Mouse (Mus musculus): ENCODE measurements around the gene 1810009A15Rik. TPM values are rescaled to one million over a fixed set of nuclear protein-coding genes. Genes with fewer than 3 reads are reported as not detected.
A peak's percentile ranks its signal among the peaks of the same experiment; 100 is the strongest.

The 1810009A15Rik gene
- polyA plus RNA-seq, 1 experiment from 2014 or later, result 80.7 TPM

GRCm38 (mm10) chr19:8920073-8920736, 31.6 kb downstream of the 1810009A15Rik start, which contains the start of gene B3gat3:
TSS of gene B3gat3 (plus strand) at chr19:8920374.
- DNase-seq (ENCODE audit: low spot score), result peak; percentile 77

- DNase-seq (ENCODE audit: low spot score), result peak; percentile 61
These were observed 32.2 kb downstream of the 1810009A15Rik start for GRCm38 (mm10) chr19:8920836-8921291.

GRCm38 (mm10) chr19:8921741-8922140, 33.1 kb downstream of the 1810009A15Rik start:
- no peak for DNase-seq (ENCODE audit: low spot score)

- DNase-seq (ENCODE audit: low spot score), result no peak
These were observed 38.1 kb downstream of the 1810009A15Rik start for GRCm38 (mm10) chr19:8926766-8927165.

- DNase-seq (ENCODE audit: low spot score), result no peak
These were observed 39.4 kb downstream of the 1810009A15Rik start for GRCm38 (mm10) chr19:8927891-8928525.

GRCm38 (mm10) chr19:8928689-8929223, 40.1 kb downstream of the 1810009A15Rik start:
- no peak for DNase-seq (ENCODE audit: low spot score)

GRCm38 (mm10) chr19:8929224-8930088, 40.8 kb downstream of the 1810009A15Rik start, which contains the start of the genes Rom1 and Eml3:
TSS of gene Rom1 (minus strand) at chr19:8929356.
TSS of gene Eml3 (plus strand) at chr19:8929552.
- DNase-seq (ENCODE audit: low spot score), result peak; percentile 87

GRCm38 (mm10) chr19:8930117-8930516, 41.5 kb downstream of the 1810009A15Rik start:
- DNase-seq (ENCODE audit: low spot score), result no peak

GRCm38 (mm10) chr19:8930771-8931170, 42.1 kb downstream of the 1810009A15Rik start:
- no peak for DNase-seq (ENCODE audit: low spot score)

GRCm38 (mm10) chr19:8936736-8937135, 48.1 kb downstream of the 1810009A15Rik start:
- DNase-seq (ENCODE audit: low spot score), result no peak

Small RNAs within 50 kb of the gene (microRNA-seq; reads per million reads assigned to microRNA genes)
- not detected for gene Mir5136 (ENCODE audit: borderline number of aligned reads)

Other genes with a start within 250 kb of the 1810009A15Rik start
- gene Chrm1, start 225.1 kb upstream of the 1810009A15Rik start, polyA plus RNA-seq (2015; fragmentation: Nextera tagmentation; extraction: Ambion mirVana), result 0.04 and 0.05 TPM in 2 replicates
- 122 and 131 TPM in 2 replicates for gene Slc3a2, start 165.5 kb upstream of the 1810009A15Rik start, polyA plus RNA-seq (2015; fragmentation: Nextera tagmentation; extraction: Ambion mirVana)
- 101 and 103 TPM in 2 replicates for gene Wdr74, start 153.0 kb upstream of the 1810009A15Rik start, polyA plus RNA-seq (2015; fragmentation: Nextera tagmentation; extraction: Ambion mirVana)
- gene 1700092M07Rik, start 148.1 kb upstream of the 1810009A15Rik start, polyA plus RNA-seq (2015; fragmentation: Nextera tagmentation; extraction: Ambion mirVana), result 0.79 and 0.84 TPM in 2 replicates
- 108 and 114 TPM in 2 replicates for gene Stx5a, start 147.4 kb upstream of the 1810009A15Rik start, polyA plus RNA-seq (2015; fragmentation: Nextera tagmentation; extraction: Ambion mirVana)
- 182 and 200 TPM in 2 replicates for gene Nxf1, start 131.8 kb upstream of the 1810009A15Rik start, polyA plus RNA-seq (2015; fragmentation: Nextera tagmentation; extraction: Ambion mirVana)
- 205 and 223 TPM in 2 replicates for gene Tmem223, start 117.9 kb upstream of the 1810009A15Rik start, polyA plus RNA-seq (2015; fragmentation: Nextera tagmentation; extraction: Ambion mirVana)
- 154 and 166 TPM in 2 replicates for gene Tmem179b, start 114.4 kb upstream of the 1810009A15Rik start, polyA plus RNA-seq (2015; fragmentation: Nextera tagmentation; extraction: Ambion mirVana)
- gene Taf6l, start 102.4 kb upstream of the 1810009A15Rik start, polyA plus RNA-seq (2015; fragmentation: Nextera tagmentation; extraction: Ambion mirVana), result 24.1 and 24.7 TPM in 2 replicates
- gene Polr2g, start 90.3 kb upstream of the 1810009A15Rik start, polyA plus RNA-seq (2015; fragmentation: Nextera tagmentation; extraction: Ambion mirVana), result 233 and 246 TPM in 2 replicates
- gene Zbtb3, start 86.3 kb upstream of the 1810009A15Rik start, polyA plus RNA-seq (2015; fragmentation: Nextera tagmentation; extraction: Ambion mirVana), result 2.9 and 3.5 TPM in 2 replicates
- 44.1 and 49.8 TPM in 2 replicates for gene Ttc9c, start 69.5 kb upstream of the 1810009A15Rik start, polyA plus RNA-seq (2015; fragmentation: Nextera tagmentation; extraction: Ambion mirVana)
- 4.3 and 5.3 TPM in 2 replicates for gene Hnrnpul2, start 68.8 kb upstream of the 1810009A15Rik start, polyA plus RNA-seq (2015; fragmentation: Nextera tagmentation; extraction: Ambion mirVana)
- gene AC129217.1, start 59.1 kb upstream of the 1810009A15Rik start, polyA plus RNA-seq (2015; fragmentation: Nextera tagmentation; extraction: Ambion mirVana), result not detected in 2 replicates
- gene Bscl2, start 51.4 kb upstream of the 1810009A15Rik start, polyA plus RNA-seq (2015; fragmentation: Nextera tagmentation; extraction: Ambion mirVana), result 54.6 and 63.0 TPM in 2 replicates
- gene Gng3, start 49.7 kb upstream of the 1810009A15Rik start, polyA plus RNA-seq (2015; fragmentation: Nextera tagmentation; extraction: Ambion mirVana), result 0.36 and 0.66 TPM in 2 replicates
- 0.78 and 1.1 TPM in 2 replicates for gene Lrrn4cl, start 38.1 kb upstream of the 1810009A15Rik start, polyA plus RNA-seq (2015; fragmentation: Nextera tagmentation; extraction: Ambion mirVana)
- gene Ubxn1, start 17.4 kb upstream of the 1810009A15Rik start, polyA plus RNA-seq (2015; fragmentation: Nextera tagmentation; extraction: Ambion mirVana), result 171 and 178 TPM in 2 replicates
- gene Uqcc3, start 7.9 kb upstream of the 1810009A15Rik start, polyA plus RNA-seq (2015; fragmentation: Nextera tagmentation; extraction: Ambion mirVana), result 106 and 119 TPM in 2 replicates
- gene Lbhd1, start 5.1 kb upstream of the 1810009A15Rik start, polyA plus RNA-seq (2015; fragmentation: Nextera tagmentation; extraction: Ambion mirVana), result 67.6 and 70.2 TPM in 2 replicates
- gene Gm49403, start 4.9 kb upstream of the 1810009A15Rik start, polyA plus RNA-seq (2015; fragmentation: Nextera tagmentation; extraction: Ambion mirVana), result not detected in 2 replicates
- gene Gm49416, start 73 bp downstream of the 1810009A15Rik start, polyA plus RNA-seq (2015; fragmentation: Nextera tagmentation; extraction: Ambion mirVana), result not detected in 2 replicates
- gene Ints5, start 4.2 kb downstream of the 1810009A15Rik start, polyA plus RNA-seq (2015; fragmentation: Nextera tagmentation; extraction: Ambion mirVana), result 32.4 and 33.6 TPM in 2 replicates
- gene Ganab, start 9.2 kb downstream of the 1810009A15Rik start, polyA plus RNA-seq (2015; fragmentation: Nextera tagmentation; extraction: Ambion mirVana), result 51.9 and 55.5 TPM in 2 replicates
- gene B3gat3, start 31.5 kb downstream of the 1810009A15Rik start, polyA plus RNA-seq (2015; fragmentation: Nextera tagmentation; extraction: Ambion mirVana), result 28.4 and 29.3 TPM in 2 replicates
- gene Rom1, start 40.5 kb downstream of the 1810009A15Rik start, polyA plus RNA-seq (2015; fragmentation: Nextera tagmentation; extraction: Ambion mirVana), result 4.7 TPM in 2 replicates
- 25.2 and 27.1 TPM in 2 replicates for gene Eml3, start 40.7 kb downstream of the 1810009A15Rik start, polyA plus RNA-seq (2015; fragmentation: Nextera tagmentation; extraction: Ambion mirVana)
- gene Mta2, start 53.0 kb downstream of the 1810009A15Rik start, polyA plus RNA-seq (2015; fragmentation: Nextera tagmentation; extraction: Ambion mirVana), result 203 and 214 TPM in 2 replicates
- 31.2 and 32.4 TPM in 2 replicates for gene Tut1, start 65.0 kb downstream of the 1810009A15Rik start, polyA plus RNA-seq (2015; fragmentation: Nextera tagmentation; extraction: Ambion mirVana)
- gene Eef1g, start 78.2 kb downstream of the 1810009A15Rik start, polyA plus RNA-seq (2015; fragmentation: Nextera tagmentation; extraction: Ambion mirVana), result 326 and 340 TPM in 2 replicates
- 20.3 and 22.3 TPM in 2 replicates for gene Ahnak, start 100.4 kb downstream of the 1810009A15Rik start, polyA plus RNA-seq (2015; fragmentation: Nextera tagmentation; extraction: Ambion mirVana)
- gene Scgb1a1, start 199.1 kb downstream of the 1810009A15Rik start, polyA plus RNA-seq (2015; fragmentation: Nextera tagmentation; extraction: Ambion mirVana), result 10.7 and 11.0 TPM in 2 replicates
- 34.6 and 36.9 TPM in 2 replicates for gene Asrgl1, start 246.8 kb downstream of the 1810009A15Rik start, polyA plus RNA-seq (2015; fragmentation: Nextera tagmentation; extraction: Ambion mirVana)